Mouse (Mus musculus) embryonic facial prominence, embryonic 14.5 days (tissue): ENCODE measurements around the gene Immt. TPM values are rescaled to one million over a fixed set of nuclear protein-coding genes. Genes with fewer than 3 reads are reported as not detected.
A peak's percentile ranks its signal among the peaks of the same experiment; 100 is the strongest.

ENCODE experiments used
- ATAC-seq: fragments of 200-750 bp; cut with Nextera tagmentation; 2 replicates; pipeline ENCODE4 v1.8.0; 2017; ENCODE audit warnings: low read depth, moderate number of reproducible peaks, moderate TSS enrichment
- DNase-seq: peaks from one replicate; pipeline ENCODE4 v3.0.0-alpha.2; 2015; ENCODE audit warnings: low spot score
- H3K27ac ChIP-seq: fragments of 300-500 bp; sonication (generic); replicated peaks from 2 replicates; pipeline ENCODE4 v1.5.1; 2014; ENCODE audit warnings: low read depth, mild to moderate bottlenecking, low read length, moderate library complexity
- H3K27me3 ChIP-seq: fragments of 300-500 bp; sonication (generic); replicated peaks from 2 replicates; pipeline ENCODE4 v1.6.1; 2014; ENCODE audit warnings: low read length; ENCODE audit not compliant: control insufficient read depth, insufficient read depth
- H3K36me3 ChIP-seq: fragments of 300-500 bp; sonication (generic); 2 replicates; pipeline ENCODE4 v1.6.1; 2014; ENCODE audit warnings: low read length, mixed read lengths; ENCODE audit not compliant: control insufficient read depth, insufficient read depth
- H3K4me1 ChIP-seq: fragments of 300-500 bp; sonication (generic); 2 replicates; pipeline ENCODE4 v1.6.1; 2014; ENCODE audit warnings: antibody characterized with exemption, low read length; ENCODE audit not compliant: control insufficient read depth, insufficient read depth
- H3K4me2 ChIP-seq: fragments of 300-500 bp; sonication (generic); 2 replicates; pipeline ENCODE4 v1.6.1; 2014; ENCODE audit warnings: low read depth, mild to moderate bottlenecking, low read length, moderate library complexity, mixed read lengths
- H3K4me3 ChIP-seq: fragments of 300-500 bp; sonication (generic); 2 replicates; pipeline ENCODE4 v1.5.1; 2014; ENCODE audit warnings: low read depth, mild to moderate bottlenecking, low read length
- H3K9ac ChIP-seq: fragments of 300-500 bp; sonication (generic); 2 replicates; pipeline ENCODE4 v1.6.1; 2014; ENCODE audit warnings: low read depth, mild to moderate bottlenecking, low read length, moderate library complexity, mixed read lengths
- H3K9me3 ChIP-seq: fragments of 300-500 bp; sonication (generic); 2 replicates; pipeline ENCODE4 v1.6.1; 2016; ENCODE audit warnings: low read length; ENCODE audit not compliant: control insufficient read depth
- WGBS: fragments of 180-500 bp; shearing (Covaris S2); extraction: QIAGEN DNeasy Blood & Tissue Kit; methylation state at CpG from one replicate; pipeline ENCODE4 v1.1.7; 2014; 5-methylcytosine and 5-hydroxymethylcytosine counted together
- polyA plus RNA-seq: library from polyadenylated mRNA; unstranded; fragments of >200 nt; fragmentation: Nextera tagmentation; extraction: Ambion mirVana; gene quantifications from 2 replicates; pipeline ENCODE4 v1.2.1, GENCODE M21; 2014

Immt gene
- polyA plus RNA-seq, 1 experiment from 2014 or later: 160 TPM

DNA sequence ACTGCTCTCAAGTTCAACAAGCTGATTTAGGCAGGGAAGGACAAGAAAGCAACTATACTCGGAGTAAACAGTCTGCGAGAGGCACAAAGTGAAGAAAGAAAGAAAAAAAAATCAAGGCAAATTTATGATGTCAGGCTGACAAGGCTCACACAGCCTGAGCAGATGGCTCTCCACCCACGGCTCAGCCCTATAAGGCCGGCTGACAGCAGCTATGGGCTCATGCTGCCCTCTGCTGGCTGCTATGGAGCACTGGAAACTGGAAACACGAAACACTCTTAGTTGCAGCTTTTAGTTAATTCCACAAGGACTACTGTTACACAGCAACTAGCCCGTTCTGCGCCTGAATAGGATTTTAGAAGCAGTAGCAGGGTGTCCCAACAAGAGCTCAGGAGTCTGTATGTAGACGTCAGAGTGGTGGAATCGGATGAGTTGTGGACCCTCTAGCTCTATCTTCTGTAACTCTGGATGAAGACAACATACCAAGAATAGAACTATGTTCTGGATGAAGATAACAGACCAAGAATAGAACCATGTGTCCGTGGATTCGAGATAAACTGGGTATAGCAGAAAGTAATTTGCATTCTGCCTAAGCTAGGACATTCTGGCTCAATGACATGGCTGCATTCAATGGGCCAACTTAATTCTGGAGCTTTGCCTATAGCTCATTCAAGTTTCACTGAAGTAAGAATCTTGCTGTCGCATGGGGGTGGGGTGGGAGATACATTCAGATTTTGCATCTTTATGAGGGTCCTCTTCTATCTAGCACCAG, 26.9 kb upstream of the Immt start:
- Histone ChIP-seq H3K36me3 (no peaks in the 10 kb centered on the region), H3K4me2 (no peak overlapping the region), H3K4me1 (no peaks in the 10 kb centered on the region), H3K27ac (no peak overlapping the region), H3K9ac (no peak overlapping the region), H3K27me3 (no peaks in the 10 kb centered on the region), H3K4me3 (no peak overlapping the region), H3K9me3 (no peaks in the 10 kb centered on the region)
- 26% methylated on average over 12 of the region's 12 CpGs for WGBS
- DNase-seq (peak; percentile 93), ATAC-seq (peak; percentile 93)

DNA sequence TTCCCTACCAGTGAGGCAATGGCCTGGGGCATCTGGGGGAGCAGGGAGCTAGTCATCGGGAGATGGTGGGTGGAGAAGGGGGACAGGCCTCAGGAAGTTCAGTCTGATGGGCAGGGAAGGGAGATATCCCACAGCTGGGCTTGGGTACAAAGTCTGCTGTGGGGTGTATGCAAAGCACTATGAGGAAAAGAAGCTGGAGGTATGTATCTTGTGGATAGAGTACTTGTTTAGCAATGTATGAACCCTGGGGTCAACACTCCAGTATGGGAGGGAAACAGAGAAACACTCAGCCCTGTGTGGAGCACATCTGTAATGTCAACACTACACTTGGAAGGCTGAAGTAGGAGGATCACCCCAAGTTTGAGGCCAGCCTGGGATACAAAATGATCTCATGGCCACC, 24.4 kb upstream of the Immt start:
- no peak overlapping the region for H3K9ac ChIP-seq
- H3K4me3 ChIP-seq: no peak overlapping the region
- no peaks in the 10 kb centered on the region for H3K9me3 ChIP-seq
- 0 out of 2 replicates have a peak, but pooled peaks cover 14% of the 10 kb centered on the region for H3K36me3 ChIP-seq
- DNase-seq: no peak
- no peaks in the 10 kb centered on the region for H3K27me3 ChIP-seq
- WGBS: 54% methylated on average over 1 of the region's 1 CpGs
- H3K4me2 ChIP-seq: no peak overlapping the region
- no peak overlapping the region for H3K27ac ChIP-seq
- H3K4me1 ChIP-seq: no peaks in the 10 kb centered on the region
- ATAC-seq: no peak

DNA sequence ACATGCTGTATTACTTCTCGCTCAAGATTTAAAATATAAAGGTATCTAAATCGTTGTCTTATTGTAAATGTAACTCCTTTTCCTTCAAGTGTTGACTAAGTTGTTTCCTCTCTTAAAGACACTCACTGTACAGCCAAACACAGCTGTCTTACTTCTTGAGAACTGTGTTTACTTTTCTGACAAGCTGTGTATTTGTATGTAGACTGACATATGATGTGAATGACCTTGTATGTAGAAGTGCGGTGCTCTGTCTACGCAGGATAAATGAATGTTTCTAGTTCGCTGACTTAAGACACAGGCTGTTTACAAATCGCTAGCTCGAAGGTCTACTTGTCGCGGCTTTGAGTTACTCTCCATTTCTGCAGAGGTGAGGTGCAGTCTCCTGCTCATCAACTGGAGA, 21.2 kb upstream of the Immt start:
- Histone ChIP-seq H3K27me3 (no peaks in the 10 kb centered on the region), H3K4me1 (no peaks in the 10 kb centered on the region), H3K36me3 (peaks cover 30% of the 10 kb centered on the region), H3K4me2 (no peak overlapping the region), H3K27ac (no peak overlapping the region), H3K9me3 (no peaks in the 10 kb centered on the region), H3K9ac (no peak overlapping the region), H3K4me3 (no peak overlapping the region)
- DNase-seq (no peak), ATAC-seq (no peak)
- WGBS: 90% methylated on average over 9 of the region's 9 CpGs

DNA sequence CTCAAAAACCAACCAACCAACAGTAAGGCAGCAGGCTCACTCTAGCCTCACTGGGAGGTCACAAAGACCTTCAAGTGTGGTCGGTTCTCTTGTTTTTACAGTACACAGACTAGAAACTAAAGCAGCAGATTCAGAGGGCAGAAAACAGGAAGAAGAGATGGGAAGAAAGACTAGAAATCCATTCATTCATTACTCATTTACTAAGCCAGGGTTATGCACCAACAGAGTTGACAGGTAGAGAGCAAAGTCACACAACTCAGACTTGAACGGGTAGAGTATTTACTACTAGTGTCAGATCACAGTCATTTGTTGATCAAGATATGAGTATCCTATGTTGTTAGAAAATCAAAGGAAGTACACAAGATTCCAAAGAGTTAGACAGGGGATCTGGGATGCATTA, 18.3 kb upstream of the Immt start:
- Histone ChIP-seq H3K4me1 (no peaks in the 10 kb centered on the region), H3K4me3 (no peak overlapping the region), H3K9ac (no peak overlapping the region), H3K36me3 (peaks cover 59% of the 10 kb centered on the region), H3K27ac (no peak overlapping the region), H3K4me2 (no peak overlapping the region), H3K9me3 (no peaks in the 10 kb centered on the region), H3K27me3 (no peaks in the 10 kb centered on the region)
- ATAC-seq: no peak
- no peak for DNase-seq
- 83% methylated on average over 2 of the region's 2 CpGs for WGBS

DNA sequence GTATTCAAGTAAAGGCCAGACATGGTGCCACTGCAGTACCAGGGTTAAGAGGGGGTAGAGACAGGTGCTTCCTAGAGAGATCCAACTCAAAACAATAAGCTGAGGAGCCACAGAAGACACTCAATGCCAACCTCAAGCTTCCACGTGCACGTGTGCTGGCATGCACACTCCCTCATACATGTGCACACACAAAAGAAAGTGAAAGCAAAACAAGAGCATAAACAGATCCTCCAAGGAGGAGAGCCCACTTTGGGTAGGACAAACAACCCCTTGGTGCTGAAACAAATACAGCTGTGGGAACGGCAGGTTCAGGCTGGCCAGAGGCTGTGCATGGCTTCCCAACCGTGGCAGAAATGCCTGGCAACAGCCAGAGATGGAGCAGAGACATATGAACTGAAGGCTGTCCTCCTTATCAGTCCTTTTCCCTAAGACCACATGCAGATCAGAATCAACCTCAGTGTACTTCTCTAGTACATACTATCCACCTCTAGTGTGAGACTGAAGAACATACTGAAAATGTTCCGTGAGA, 11.3 kb upstream of the Immt start:
- no peak overlapping the region for H3K4me2 ChIP-seq
- no peak overlapping the region for H3K4me3 ChIP-seq
- no peak for ATAC-seq
- no peaks in the 10 kb centered on the region for H3K9me3 ChIP-seq
- peaks cover 8% of the 10 kb centered on the region for H3K4me1 ChIP-seq
- WGBS: 91% methylated on average over 5 of the region's 5 CpGs
- H3K27ac ChIP-seq: no peak overlapping the region
- peaks cover 38% of the 10 kb centered on the region for H3K36me3 ChIP-seq
- DNase-seq: no peak
- H3K27me3 ChIP-seq: no peaks in the 10 kb centered on the region
- H3K9ac ChIP-seq: no peak overlapping the region

DNA sequence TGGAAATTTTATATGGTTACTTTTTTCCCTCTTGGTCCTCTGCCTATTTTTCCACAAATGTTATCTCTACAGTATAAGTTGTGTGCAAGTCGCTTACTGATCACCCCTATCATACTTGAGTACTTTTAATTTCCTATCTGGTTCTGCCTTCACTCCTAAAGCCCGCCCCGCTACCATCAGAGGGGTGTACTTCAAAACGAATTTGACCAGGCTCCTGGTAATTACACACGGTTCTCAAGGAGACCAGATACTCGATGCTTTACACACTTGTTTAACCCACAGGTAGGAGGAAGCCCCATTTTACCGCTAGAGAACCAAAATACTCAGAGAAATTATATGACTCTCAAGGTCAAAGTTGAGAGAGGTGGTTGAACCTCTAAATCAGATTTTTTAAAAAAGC, 8.0 kb upstream of the Immt start:
- under 1% methylated on average over 7 of the region's 7 CpGs for WGBS
- Histone ChIP-seq H3K4me1 (peaks cover 8% of the 10 kb centered on the region), H3K9me3 (no peaks in the 10 kb centered on the region), H3K27ac (no peak overlapping the region), H3K4me2 (peak overlapping the region; percentile 62), H3K36me3 (peaks cover 6% of the 10 kb centered on the region), H3K9ac (peak overlapping the region; percentile 69), H3K4me3 (peak overlapping the region; percentile 56), H3K27me3 (no peaks in the 10 kb centered on the region)
- peak; percentile 16; the same call in 1 of the 2 replicates for ATAC-seq
- DNase-seq: no peak

DNA sequence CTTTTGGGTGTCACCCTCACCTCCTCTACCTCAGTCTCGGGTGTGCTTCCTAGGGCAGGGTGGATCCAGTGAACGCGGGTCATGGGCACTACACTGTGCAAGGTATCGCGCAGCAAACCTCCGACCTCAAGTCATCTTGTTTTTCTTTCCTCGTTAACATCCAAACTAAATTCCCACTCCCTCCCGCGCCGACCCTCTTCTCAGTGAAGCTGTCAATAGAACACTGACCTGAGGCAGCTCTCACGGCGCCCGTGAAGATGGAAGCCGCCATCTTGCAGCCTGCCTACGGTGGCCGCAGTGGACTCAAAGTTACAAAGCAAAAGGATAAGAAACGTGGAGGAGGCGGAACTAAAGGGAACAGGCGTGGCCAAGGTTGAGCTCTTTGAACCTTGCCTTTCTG, 7.6 kb upstream of the Immt start:
- peak; percentile 94 for ATAC-seq
- H3K9me3 ChIP-seq: no peaks in the 10 kb centered on the region
- peak overlapping the region; percentile 62 for H3K4me2 ChIP-seq
- peak overlapping the region; percentile 56 for H3K4me3 ChIP-seq
- H3K27ac ChIP-seq: no peak overlapping the region; the same call in 1 of the 2 replicates
- peak overlapping the region; percentile 69 for H3K9ac ChIP-seq
- under 1% methylated on average over 19 of the region's 19 CpGs for WGBS
- no peaks in the 10 kb centered on the region for H3K27me3 ChIP-seq
- H3K4me1 ChIP-seq: peaks cover 8% of the 10 kb centered on the region
- peak; percentile 96 for DNase-seq
- H3K36me3 ChIP-seq: peaks cover 2% of the 10 kb centered on the region; the same call in 1 of the 2 replicates

DNA sequence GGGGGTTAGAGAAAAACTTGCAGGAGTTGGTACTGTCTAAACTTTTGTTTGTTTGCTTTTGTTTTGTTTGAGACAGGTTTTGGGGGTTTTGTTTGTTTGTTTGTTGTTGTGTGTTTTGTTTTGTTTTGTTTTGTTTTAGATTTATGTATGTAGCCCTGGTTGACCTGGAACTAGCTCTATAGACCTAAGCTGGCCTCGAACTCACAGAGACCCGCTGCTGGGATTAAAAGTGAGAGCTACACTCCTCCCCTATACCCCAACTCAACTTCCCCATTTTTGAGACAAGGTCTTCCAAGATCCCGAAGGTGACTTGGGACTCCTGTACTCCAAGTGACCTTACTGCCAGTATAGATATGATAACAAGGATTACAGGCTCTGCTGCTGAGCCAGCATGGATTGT, 7.2 kb upstream of the Immt start:
- ATAC-seq (no peak; the same call in 1 of the 2 replicates), DNase-seq (no peak)
- 33% methylated on average over 3 of the region's 3 CpGs for WGBS
- H3K4me2 ChIP-seq: peak overlapping the region; percentile 62
- H3K36me3 ChIP-seq: no peaks in the 10 kb centered on the region
- peaks cover 8% of the 10 kb centered on the region for H3K4me1 ChIP-seq
- H3K27ac ChIP-seq: no peak overlapping the region; the same call in 1 of the 2 replicates
- H3K4me3 ChIP-seq: peak overlapping the region; percentile 56
- H3K27me3 ChIP-seq: no peaks in the 10 kb centered on the region
- H3K9me3 ChIP-seq: no peaks in the 10 kb centered on the region
- H3K9ac ChIP-seq: peak overlapping the region; percentile 69; the same call in 1 of the 2 replicates

DNA sequence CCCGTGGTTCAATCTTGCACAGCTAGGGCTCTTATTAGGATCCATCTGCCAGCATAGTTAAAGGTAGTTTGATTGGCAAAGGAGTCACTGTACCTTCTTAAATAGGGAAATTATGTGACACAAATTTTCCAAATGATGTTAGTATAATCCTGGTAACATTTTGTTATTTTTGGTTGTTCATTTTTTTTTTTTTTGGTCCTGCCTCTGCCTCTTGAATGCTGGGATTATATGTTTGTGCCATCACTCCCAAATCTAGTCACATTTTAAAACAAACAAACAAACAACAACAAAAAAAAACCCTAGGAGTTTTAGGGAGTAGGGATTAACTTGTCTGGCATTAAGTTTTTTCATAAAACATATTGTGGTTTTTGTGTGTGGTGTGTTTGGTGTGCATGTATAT, 4.3 kb upstream of the Immt start, which contains the start of gene Mrpl35:
TSS of gene Mrpl35 (minus strand) at position 101 of the 400 bp plus-strand sequence.
- 45% methylated on average over 1 of the region's 1 CpGs for WGBS
- no peak for DNase-seq

More for the DNA sequence above, 4.3 kb upstream of the Immt start, which contains the start of gene Mrpl35:
- no peaks in the 10 kb centered on the region for H3K27me3 ChIP-seq
- H3K27ac ChIP-seq: no peak within 1 kb of the TSS
- H3K4me2 ChIP-seq: no peak within 1 kb of the TSS
- H3K4me3 ChIP-seq: no peak within 1 kb of the TSS
- ATAC-seq: no peak
- H3K9me3 ChIP-seq: no peaks in the 10 kb centered on the region
- peaks cover 8% of the 10 kb centered on the region for H3K4me1 ChIP-seq
- no peak within 1 kb of the TSS for H3K9ac ChIP-seq
- H3K36me3 ChIP-seq: no peaks in the 10 kb centered on the region
